Mouse (Mus musculus): ENCODE data around the gene Gnb1.
"Not testable (repeated sequence)": the region's sequence is repeated elsewhere in the genome, so short reads cannot be mapped to it uniquely, and the experiment has no call there.

Gene Gnb1

GRCm38 (mm10) chr4:155552917-155553532 lies 61.9 kb downstream of the Gnb1 start:
- DNase-seq, result no peak

- peak in 1 of 2 experiments; percentile 20 for DNase-seq
Measured at GRCm38 (mm10) chr4:155554880-155555279, 63.7 kb downstream of the Gnb1 start.

- DNase-seq, result no peak
Measured at GRCm38 (mm10) chr4:155555464-155555863, 64.3 kb downstream of the Gnb1 start.

- no peak for DNase-seq
Measured at GRCm38 (mm10) chr4:155559454-155559853, 68.3 kb downstream of the Gnb1 start.

GRCm38 (mm10) chr4:155560932-155561331 lies 69.8 kb downstream of the Gnb1 start:
- no peak for DNase-seq

GRCm38 (mm10) chr4:155561661-155562442 lies 70.7 kb downstream of the Gnb1 start, which contains the start of gene Nadk:
TSS of gene Nadk (plus strand) at chr4:155562378.
- DNase-seq, result peak; percentile 37 to 44

- peak; percentile 67 to 77 for DNase-seq
Measured at GRCm38 (mm10) chr4:155562725-155563399, 71.7 kb downstream of the Gnb1 start.

- DNase-seq, result peak; percentile 97 to 98
Measured at GRCm38 (mm10) chr4:155563400-155564231, 72.5 kb downstream of the Gnb1 start.

- peak; percentile 48 to 68 for DNase-seq
Measured at GRCm38 (mm10) chr4:155564315-155565069, 73.3 kb downstream of the Gnb1 start.

GRCm38 (mm10) chr4:155566555-155566954 lies 75.4 kb downstream of the Gnb1 start:
- DNase-seq, result no peak

- no peak for DNase-seq
Measured at GRCm38 (mm10) chr4:155568170-155568569, 77.0 kb downstream of the Gnb1 start.

GRCm38 (mm10) chr4:155568632-155569370 lies 77.6 kb downstream of the Gnb1 start:
- DNase-seq, result no peak

- DNase-seq, result no peak
Measured at GRCm38 (mm10) chr4:155569818-155570217, 78.7 kb downstream of the Gnb1 start.

GRCm38 (mm10) chr4:155570315-155570714 lies 79.2 kb downstream of the Gnb1 start:
- DNase-seq, result not testable (repeated sequence)

GRCm38 (mm10) chr4:155571442-155571841 lies 80.3 kb downstream of the Gnb1 start:
- no peak for DNase-seq

GRCm38 (mm10) chr4:155573155-155573554 lies 82.0 kb downstream of the Gnb1 start:
- DNase-seq, result no peak

- no peak for DNase-seq
Measured at GRCm38 (mm10) chr4:155573876-155574275, 82.7 kb downstream of the Gnb1 start.

GRCm38 (mm10) chr4:155574931-155575330 lies 83.8 kb downstream of the Gnb1 start:
- no peak for DNase-seq

- no peak for DNase-seq
Measured at GRCm38 (mm10) chr4:155575521-155575920, 84.4 kb downstream of the Gnb1 start.

GRCm38 (mm10) chr4:155577132-155577531 lies 86.0 kb downstream of the Gnb1 start:
- no peak for DNase-seq

GRCm38 (mm10) chr4:155577741-155578140 lies 86.6 kb downstream of the Gnb1 start:
- no peak for DNase-seq
